Mouse (Mus musculus) midbrain, embryonic 16.5 days (tissue): ENCODE data around the gene Dcaf8. TPM values are rescaled to one million over a fixed set of nuclear protein-coding genes. Genes with fewer than 3 reads are reported as not detected.

Source experiments
- ATAC-seq: fragments of 200-750 bp; cut with Nextera tagmentation; 2 replicates; pipeline ENCODE4 v1.8.0; 2017; ENCODE audit warnings: moderate TSS enrichment
- H3K27ac ChIP-seq: fragments of 300-500 bp; sonication (generic); 2 replicates; pipeline ENCODE4 v1.5.1; 2014; ENCODE audit warnings: mild to moderate bottlenecking, low read length, mixed read lengths
- H3K27me3 ChIP-seq: fragments of 300-500 bp; sonication (generic); 2 replicates; pipeline ENCODE4 v1.6.1; 2014; ENCODE audit warnings: low read depth, low read length, mixed read lengths; ENCODE audit not compliant: control insufficient read depth, insufficient read depth
- H3K36me3 ChIP-seq: fragments of 300-500 bp; sonication (generic); 2 replicates; pipeline ENCODE4 v1.6.1; 2014; ENCODE audit warnings: mild to moderate bottlenecking, low read length, moderate library complexity, mixed read lengths; ENCODE audit not compliant: control insufficient read depth, insufficient read depth
- H3K4me1 ChIP-seq: fragments of 300-500 bp; sonication (generic); 2 replicates; pipeline ENCODE4 v1.6.1; 2014; ENCODE audit warnings: mild to moderate bottlenecking, low read length, mixed read lengths; ENCODE audit not compliant: control insufficient read depth, insufficient read depth
- H3K4me2 ChIP-seq: fragments of 300-500 bp; sonication (generic); 2 replicates; pipeline ENCODE4 v1.6.1; 2014; ENCODE audit warnings: mild to moderate bottlenecking, low read length, mixed read lengths
- H3K4me3 ChIP-seq: fragments of 300-500 bp; sonication (generic); 2 replicates; pipeline ENCODE4 v1.5.1; 2014; ENCODE audit warnings: low read depth, mild to moderate bottlenecking, low read length, moderate library complexity, mixed read lengths
- H3K9ac ChIP-seq: fragments of 300-500 bp; sonication (generic); 2 replicates; pipeline ENCODE4 v1.6.1; 2014; ENCODE audit warnings: low read depth, low read length, mixed read lengths
- H3K9me3 ChIP-seq: fragments of 300-500 bp; sonication (generic); replicated peaks from 2 replicates; pipeline ENCODE4 v1.6.1; 2014; ENCODE audit warnings: mild to moderate bottlenecking, low read length, mixed read lengths; ENCODE audit not compliant: control insufficient read depth, poor library complexity, severe bottlenecking
- WGBS: fragments of 180-500 bp; shearing (Covaris S2); extraction: QIAGEN DNeasy Blood & Tissue Kit; methylation state at CpG from one replicate; pipeline ENCODE4 v1.1.7; 2014; 5-methylcytosine and 5-hydroxymethylcytosine counted together
- polyA plus RNA-seq: library from polyadenylated mRNA; unstranded; fragments of >200 nt; fragmentation: Nextera tagmentation; extraction: Ambion mirVana; gene quantifications from 2 replicates; pipeline ENCODE4 v1.2.1, GENCODE M21; 2015

Dcaf8 gene
- polyA plus RNA-seq, 1 experiment from 2014 or later, result 84.7 TPM

GRCm38 (mm10) chr1:172214748-172215147, 66.9 kb downstream of the Dcaf8 start:
- Histone ChIP-seq H3K4me3 (no peak overlapping the region), H3K27ac (no peak overlapping the region), H3K36me3 (no peaks in the 10 kb centered on the region), H3K9me3 (no peaks in the 10 kb centered on the region), H3K9ac (no peak overlapping the region), H3K4me1 (peaks cover 8% of the 10 kb centered on the region), H3K4me2 (no peak overlapping the region), H3K27me3 (no peaks in the 10 kb centered on the region)
- ATAC-seq, result no peak
- 66% methylated on average over 3 of the region's 3 CpGs for WGBS

GRCm38 (mm10) chr1:172217148-172217547, 69.3 kb downstream of the Dcaf8 start:
- peak overlapping the region; percentile 54; the same call in 1 of the 2 replicates for H3K27ac ChIP-seq
- H3K4me2 ChIP-seq, result peak overlapping the region; percentile 39
- H3K9ac ChIP-seq, result no peak overlapping the region
- 4% methylated on average over 5 of the region's 5 CpGs for WGBS
- H3K4me1 ChIP-seq, result peaks cover 15% of the 10 kb centered on the region
- no peaks in the 10 kb centered on the region for H3K36me3 ChIP-seq
- no peaks in the 10 kb centered on the region for H3K9me3 ChIP-seq
- 0 out of 2 replicates have a peak overlapping the region, but pooled peaks have one; percentile 7 for H3K4me3 ChIP-seq
- H3K27me3 ChIP-seq, result no peaks in the 10 kb centered on the region
- peak; percentile 43 for ATAC-seq

- Histone ChIP-seq H3K36me3 (no peaks in the 10 kb centered on the region), H3K9ac (no peak overlapping the region), H3K9me3 (no peaks in the 10 kb centered on the region), H3K4me1 (peaks cover 17% of the 10 kb centered on the region), H3K27me3 (no peaks in the 10 kb centered on the region), H3K4me2 (no peak overlapping the region), H3K27ac (no peak overlapping the region), H3K4me3 (no peak overlapping the region)
- no peak for ATAC-seq
- WGBS, result 50% methylated on average over 15 of the region's 15 CpGs
Measured at GRCm38 (mm10) chr1:172218164-172218910, 70.5 kb downstream of the Dcaf8 start.

GRCm38 (mm10) chr1:172219451-172220406, 71.8 kb downstream of the Dcaf8 start, which contains the start of gene Casq1:
Casq1 (minus strand) TSS chr1:172219868.
- 83% methylated on average over 19 of the region's 19 CpGs for whole genome bisulfite sequencing
- Histone ChIP-seq H3K36me3 (no peaks in the 10 kb centered on the region), H3K27ac (peak within 1 kb of the TSS; percentile 43), H3K4me2 (no peak within 1 kb of the TSS), H3K4me3 (no peak within 1 kb of the TSS), H3K9ac (no peak within 1 kb of the TSS), H3K27me3 (no peaks in the 10 kb centered on the region), H3K4me1 (peaks cover 17% of the 10 kb centered on the region), H3K9me3 (no peaks in the 10 kb centered on the region)
- no peak for ATAC-seq

- ATAC-seq, result peak; percentile 33; the same call in 1 of the 2 replicates
- H3K9ac ChIP-seq, result no peak overlapping the region
- no peaks in the 10 kb centered on the region for H3K9me3 ChIP-seq
- H3K27ac ChIP-seq, result peak overlapping the region; percentile 43
- H3K4me3 ChIP-seq, result no peak overlapping the region
- H3K27me3 ChIP-seq, result no peaks in the 10 kb centered on the region
- 27% methylated on average over 10 of the region's 10 CpGs for WGBS
- H3K4me2 ChIP-seq, result no peak overlapping the region
- no peaks in the 10 kb centered on the region for H3K36me3 ChIP-seq
- peaks cover 17% of the 10 kb centered on the region for H3K4me1 ChIP-seq
Measured at GRCm38 (mm10) chr1:172220414-172220813, 72.5 kb downstream of the Dcaf8 start.

GRCm38 (mm10) chr1:172221297-172222063, 73.6 kb downstream of the Dcaf8 start:
- Histone ChIP-seq H3K4me2 (no peak overlapping the region), H3K9ac (no peak overlapping the region), H3K27ac (no peak overlapping the region), H3K9me3 (no peaks in the 10 kb centered on the region), H3K4me1 (peaks cover 17% of the 10 kb centered on the region), H3K36me3 (no peaks in the 10 kb centered on the region), H3K27me3 (no peaks in the 10 kb centered on the region), H3K4me3 (no peak overlapping the region)
- 46% methylated on average over 11 of the region's 11 CpGs for WGBS
- ATAC-seq, result no peak

- Histone ChIP-seq H3K4me1 (no peaks in the 10 kb centered on the region), H3K4me2 (no peak overlapping the region), H3K27me3 (no peaks in the 10 kb centered on the region), H3K9ac (no peak overlapping the region), H3K4me3 (no peak overlapping the region), H3K27ac (no peak overlapping the region), H3K36me3 (no peaks in the 10 kb centered on the region), H3K9me3 (no peaks in the 10 kb centered on the region)
- WGBS, result 83% methylated on average over 2 of the region's 2 CpGs
- ATAC-seq, result no peak
Measured at GRCm38 (mm10) chr1:172228209-172228608, 80.3 kb downstream of the Dcaf8 start.

GRCm38 (mm10) chr1:172229215-172229614, 81.3 kb downstream of the Dcaf8 start:
- no peak for ATAC-seq
- no peak overlapping the region for H3K4me2 ChIP-seq
- no peaks in the 10 kb centered on the region for H3K27me3 ChIP-seq
- no peak overlapping the region for H3K27ac ChIP-seq
- H3K9me3 ChIP-seq, result no peaks in the 10 kb centered on the region
- no peaks in the 10 kb centered on the region for H3K4me1 ChIP-seq
- H3K4me3 ChIP-seq, result no peak overlapping the region
- H3K36me3 ChIP-seq, result no peaks in the 10 kb centered on the region
- H3K9ac ChIP-seq, result no peak overlapping the region
- WGBS, result 91% methylated on average over 1 of the region's 1 CpGs
